Mouse (Mus musculus) T-cell, adult 2 months (primary cell): ENCODE results near the gene Phc3.
"Not testable (repeated sequence)": the region's sequence is repeated elsewhere in the genome, so short reads cannot be mapped to it uniquely, and the experiment has no call there.

Source experiments
- DNase-seq: peaks from one replicate; pipeline ENCODE4 v3.0.0; 2022; ENCODE audit warnings: low spot score

The Phc3 gene

GRCm38 (mm10) chr3:30868625-30869024, 100.6 kb downstream of the Phc3 start:
- no peak for DNase-seq

- DNase-seq: no peak
These were observed 101.0 kb downstream of the Phc3 start for GRCm38 (mm10) chr3:30868176-30868575.

- DNase-seq: no peak
These were observed 104.6 kb downstream of the Phc3 start for GRCm38 (mm10) chr3:30864640-30865039.

- DNase-seq: peak; percentile 14
These were observed 105.3 kb downstream of the Phc3 start for GRCm38 (mm10) chr3:30863712-30864435.

- DNase-seq: no peak
These were observed 108.5 kb downstream of the Phc3 start for GRCm38 (mm10) chr3:30860705-30861104.

GRCm38 (mm10) chr3:30859599-30859998, 109.6 kb downstream of the Phc3 start:
- not testable (repeated sequence) for DNase-seq

GRCm38 (mm10) chr3:30855604-30856458, 113.4 kb downstream of the Phc3 start, which contains the start of gene Gpr160:
Gene Gpr160, plus strand, starts transcription at chr3:30855950.
- peak; percentile 77 for DNase-seq

GRCm38 (mm10) chr3:30853596-30853995, 115.6 kb downstream of the Phc3 start:
- no peak for DNase-seq

- no peak for DNase-seq
These were observed 117.8 kb downstream of the Phc3 start for GRCm38 (mm10) chr3:30851422-30851821.
